Mouse (Mus musculus) urinary bladder, postnatal 4 days (tissue): ENCODE data around the gene Tmem273.

Experiments used
- DNase-seq, 2 experiments: peaks; one replicate each; pipeline ENCODE4 v3.0.0; 2021 to 2022; ENCODE audit warnings: low spot score in 2 of 2

Gene Tmem273

GRCm38 (mm10) chr14:32785556-32786130 lies at the start of gene Tmem273:
Tmem273 (plus strand) TSS chr14:32785963.
- DNase-seq, result no peak

- DNase-seq, result no peak
Measured at GRCm38 (mm10) chr14:32736561-32736960, 49.2 kb upstream of the Tmem273 start.

GRCm38 (mm10) chr14:32738586-32738985 lies 47.2 kb upstream of the Tmem273 start:
- no peak for DNase-seq

- no peak for DNase-seq
Measured at GRCm38 (mm10) chr14:32748519-32748918, 37.2 kb upstream of the Tmem273 start.

- no peak for DNase-seq
Measured at GRCm38 (mm10) chr14:32750727-32751126, 35.0 kb upstream of the Tmem273 start.

GRCm38 (mm10) chr14:32754286-32754685 lies 31.5 kb upstream of the Tmem273 start:
- no peak for DNase-seq

GRCm38 (mm10) chr14:32762177-32762576 lies 23.6 kb upstream of the Tmem273 start:
- DNase-seq, result no peak

GRCm38 (mm10) chr14:32770563-32770962 lies 15.2 kb upstream of the Tmem273 start:
- no peak for DNase-seq

GRCm38 (mm10) chr14:32772085-32772484 lies 13.7 kb upstream of the Tmem273 start:
- no peak for DNase-seq

- DNase-seq, result no peak
Measured at GRCm38 (mm10) chr14:32772791-32773190, 13.0 kb upstream of the Tmem273 start.

GRCm38 (mm10) chr14:32773456-32773855 lies 12.3 kb upstream of the Tmem273 start:
- DNase-seq, result no peak

- DNase-seq, result no peak
Measured at GRCm38 (mm10) chr14:32776077-32776476, 9.7 kb upstream of the Tmem273 start.

GRCm38 (mm10) chr14:32778362-32778761 lies 7.4 kb upstream of the Tmem273 start:
- DNase-seq, result no peak

- DNase-seq, result no peak
Measured at GRCm38 (mm10) chr14:32782866-32783265, 2.9 kb upstream of the Tmem273 start.

- DNase-seq, result no peak
Measured at GRCm38 (mm10) chr14:32784130-32784747, 1.5 kb upstream of the Tmem273 start.

- no peak for DNase-seq
Measured at GRCm38 (mm10) chr14:32784748-32785134, 1.0 kb upstream of the Tmem273 start.

- DNase-seq, result no peak
Measured at GRCm38 (mm10) chr14:32787691-32788090, 1.9 kb downstream of the Tmem273 start.

GRCm38 (mm10) chr14:32796375-32796774 lies 10.6 kb downstream of the Tmem273 start:
- peak in 1 of 2 experiments; percentile 43 for DNase-seq

- peak in 1 of 2 experiments; percentile 29 for DNase-seq
Measured at GRCm38 (mm10) chr14:32797803-32798202, 12.0 kb downstream of the Tmem273 start.

GRCm38 (mm10) chr14:32798355-32798754 lies 12.6 kb downstream of the Tmem273 start:
- DNase-seq, result no peak

- no peak for DNase-seq
Measured at GRCm38 (mm10) chr14:32800048-32800447, 14.3 kb downstream of the Tmem273 start.

GRCm38 (mm10) chr14:32801016-32801661 lies 15.4 kb downstream of the Tmem273 start:
- peak in 1 of 2 experiments; percentile 58 for DNase-seq

GRCm38 (mm10) chr14:32801662-32802024 lies 15.9 kb downstream of the Tmem273 start:
- DNase-seq, result no peak
